Mouse (Mus musculus) kidney, embryonic 14.5 days (tissue): ENCODE results near the gene Mapk1ip1l. TPM values are rescaled to one million over a fixed set of nuclear protein-coding genes. Genes with fewer than 3 reads are reported as not detected.

Experiments used
- ATAC-seq: fragments of 200-750 bp; cut with Nextera tagmentation; 2 replicates; pipeline ENCODE4 v1.8.0; 2017; ENCODE audit warnings: moderate number of reproducible peaks, mild to moderate bottlenecking, moderate TSS enrichment, moderate library complexity; ENCODE audit not compliant: low FRiP score, low TSS enrichment
- H3K27ac ChIP-seq: fragments of 300-500 bp; sonication (generic); 2 replicates; pipeline ENCODE4 v1.5.1; 2014; ENCODE audit warnings: low read depth, mild to moderate bottlenecking, low read length, moderate library complexity, mixed read lengths
- H3K27me3 ChIP-seq: fragments of 300-500 bp; sonication (generic); 2 replicates; pipeline ENCODE4 v1.6.1; 2014; ENCODE audit warnings: mild to moderate bottlenecking, low read length; ENCODE audit not compliant: control insufficient read depth, insufficient read depth
- H3K36me3 ChIP-seq: fragments of 300-500 bp; sonication (generic); 2 replicates; pipeline ENCODE4 v1.6.1; 2014; ENCODE audit warnings: low read length, mixed read lengths; ENCODE audit not compliant: control insufficient read depth, insufficient read depth
- H3K4me1 ChIP-seq: fragments of 300-500 bp; sonication (generic); 2 replicates; pipeline ENCODE4 v1.6.1; 2014; ENCODE audit warnings: low read length, mixed read lengths; ENCODE audit not compliant: control insufficient read depth, insufficient read depth
- H3K4me2 ChIP-seq: fragments of 300-500 bp; sonication (generic); replicated peaks from 2 replicates; pipeline ENCODE4 v1.6.1; 2014; ENCODE audit warnings: low read depth, mild to moderate bottlenecking, low read length
- H3K4me3 ChIP-seq: fragments of 300-500 bp; sonication (generic); 2 replicates; pipeline ENCODE4 v1.5.1; 2014; ENCODE audit warnings: mild to moderate bottlenecking, low read length
- H3K9ac ChIP-seq: fragments of 300-500 bp; sonication (generic); 2 replicates; pipeline ENCODE4 v1.6.1; 2014; ENCODE audit warnings: low read depth, mild to moderate bottlenecking, low read length, moderate library complexity
- H3K9me3 ChIP-seq: fragments of 300-500 bp; sonication (generic); 2 replicates; pipeline ENCODE4 v1.6.1; 2016; ENCODE audit warnings: low read length; ENCODE audit not compliant: control insufficient read depth
- WGBS: fragments of 180-500 bp; shearing (Covaris S2); extraction: QIAGEN DNeasy Blood & Tissue Kit; methylation state at CpG from one replicate; pipeline ENCODE4 v1.1.7; 2014; 5-methylcytosine and 5-hydroxymethylcytosine counted together
- polyA plus RNA-seq: library from polyadenylated mRNA; unstranded; fragments of >200 nt; fragmentation: Nextera tagmentation; extraction: Ambion mirVana; gene quantifications from 2 replicates; pipeline ENCODE4 v1.2.1, GENCODE M21; 2014

The Mapk1ip1l gene
- polyA plus RNA-seq, result 57.5 and 104 TPM in 2 replicates

DNA sequence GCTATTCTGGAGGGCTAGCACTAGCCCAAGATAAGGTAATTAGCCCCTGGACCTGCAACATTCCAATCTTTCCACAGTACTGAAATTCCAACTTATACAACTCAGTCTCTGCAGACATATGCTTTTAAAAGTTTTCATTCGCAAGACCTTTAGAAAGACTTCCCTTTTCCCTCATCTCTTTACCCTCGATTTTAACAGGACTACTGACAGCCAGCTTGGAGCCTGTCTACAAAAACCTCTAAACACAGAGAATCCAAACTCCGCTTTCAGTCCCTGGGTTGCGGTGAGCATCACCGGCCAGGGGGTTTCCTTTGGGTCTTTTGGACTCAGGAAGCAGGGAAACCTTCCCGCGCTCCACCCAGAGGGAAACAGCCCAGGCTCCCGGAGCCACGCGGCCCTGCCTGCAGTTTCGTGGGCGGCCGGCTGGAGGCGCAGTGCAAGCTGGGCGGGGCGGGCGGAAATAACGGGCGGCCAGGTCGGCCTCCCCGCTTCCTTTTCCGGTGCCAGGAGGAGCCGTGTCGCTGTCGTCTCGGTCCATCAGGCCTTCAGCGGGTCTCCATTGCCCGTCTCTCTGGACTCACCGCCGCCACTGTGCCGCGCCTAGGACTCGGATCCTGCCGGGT, at the start of gene Mapk1ip1l:
TSS of gene Mapk1ip1l (plus strand) at position 482 of the 623 bp plus-strand sequence.
- Histone ChIP-seq H3K4me3 (peak within 1 kb of the TSS; percentile 63), H3K4me1 (peaks cover 17% of the 10 kb centered on the region), H3K27ac (peak within 1 kb of the TSS; percentile 93), H3K9me3 (no peaks in the 10 kb centered on the region), H3K36me3 (peaks cover 3% of the 10 kb centered on the region; the same call in 1 of the 2 replicates), H3K4me2 (peak within 1 kb of the TSS; percentile 42), H3K27me3 (no peaks in the 10 kb centered on the region), H3K9ac (peak within 1 kb of the TSS; percentile 90)
- 2% methylated on average over 34 of the region's 34 CpGs for WGBS
- ATAC-seq, result peak; percentile 93

GRCm38 (mm10) chr14:47249839-47250238, 48.2 kb upstream of the Mapk1ip1l start:
- Histone ChIP-seq H3K4me2 (no peak overlapping the region), H3K36me3 (peaks cover 43% of the 10 kb centered on the region), H3K27me3 (no peaks in the 10 kb centered on the region), H3K9ac (no peak overlapping the region), H3K4me1 (no peaks in the 10 kb centered on the region), H3K27ac (no peak overlapping the region), H3K4me3 (no peak overlapping the region), H3K9me3 (no peaks in the 10 kb centered on the region)
- 75% methylated on average over 6 of the region's 6 CpGs for WGBS
- no peak for ATAC-seq

DNA sequence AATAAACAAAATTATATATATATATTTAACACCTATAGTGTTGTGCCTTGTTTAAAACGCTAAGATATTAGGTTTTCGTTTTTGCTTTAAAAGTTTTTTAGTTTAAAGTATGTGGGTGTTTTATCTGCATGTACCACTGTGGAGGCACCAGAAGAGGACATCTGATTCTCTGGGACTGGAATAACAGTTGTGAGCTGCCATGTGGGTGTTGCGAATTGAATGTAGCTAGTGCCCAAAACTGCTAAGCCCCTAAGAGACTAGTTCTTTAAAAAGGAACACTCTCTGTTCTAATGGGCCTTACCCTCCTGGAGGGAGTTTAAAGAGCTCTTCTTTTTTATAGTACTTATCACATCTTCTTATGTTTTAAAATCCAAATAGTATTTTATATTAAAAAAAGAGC, 33.2 kb upstream of the Mapk1ip1l start:
- Histone ChIP-seq H3K4me2 (no peak overlapping the region), H3K27me3 (no peaks in the 10 kb centered on the region), H3K4me3 (no peak overlapping the region), H3K4me1 (no peaks in the 10 kb centered on the region), H3K9ac (no peak overlapping the region), H3K27ac (no peak overlapping the region), H3K36me3 (peaks cover 69% of the 10 kb centered on the region), H3K9me3 (no peaks in the 10 kb centered on the region)
- 93% methylated on average over 3 of the region's 3 CpGs for WGBS
- ATAC-seq, result no peak

DNA sequence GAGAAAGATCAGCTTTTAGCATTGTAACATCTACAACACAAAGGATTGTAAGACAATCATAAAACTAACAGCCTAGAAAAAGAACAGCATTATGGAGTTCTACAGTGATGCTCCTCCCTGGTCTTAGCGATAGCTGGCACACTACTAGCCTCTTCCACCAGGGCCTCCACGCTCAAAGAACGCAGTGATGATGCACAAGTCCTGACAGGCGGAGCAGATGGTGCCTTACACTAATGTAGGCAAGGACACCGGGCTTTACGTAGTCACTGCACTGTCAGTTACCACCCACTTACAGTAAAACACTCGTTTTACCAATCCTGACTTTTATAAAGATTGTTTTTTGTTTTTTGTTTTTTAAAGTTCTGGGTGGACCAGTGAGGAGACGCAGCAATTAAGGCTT, 32.2 kb upstream of the Mapk1ip1l start:
- H3K4me2 ChIP-seq, result no peak overlapping the region
- no peak overlapping the region for H3K4me3 ChIP-seq
- H3K36me3 ChIP-seq, result peaks cover 66% of the 10 kb centered on the region

DNA sequence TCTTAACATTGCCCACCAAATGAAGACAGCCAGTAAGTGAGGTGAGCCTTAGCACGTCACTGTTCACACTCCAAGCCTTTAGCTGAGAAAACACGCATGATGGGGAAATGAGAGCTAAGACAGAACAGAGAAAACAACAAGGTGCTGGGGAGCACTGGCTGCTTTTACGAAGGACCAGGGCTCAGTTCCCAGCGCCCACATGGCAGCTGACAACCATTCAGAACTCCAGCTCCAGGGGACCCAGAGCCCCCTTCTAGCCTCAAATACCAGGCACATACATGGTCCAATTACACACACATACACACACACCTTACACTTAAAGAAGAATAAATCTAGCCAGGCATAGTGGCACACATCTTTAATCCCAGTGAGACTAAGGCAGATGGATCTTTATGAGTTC, 29.0 kb upstream of the Mapk1ip1l start:
- H3K27ac ChIP-seq, result no peak overlapping the region
- WGBS, result 98% methylated on average over 4 of the region's 4 CpGs
- peaks cover 74% of the 10 kb centered on the region for H3K36me3 ChIP-seq
- no peaks in the 10 kb centered on the region for H3K9me3 ChIP-seq
- H3K27me3 ChIP-seq, result no peaks in the 10 kb centered on the region
- no peaks in the 10 kb centered on the region for H3K4me1 ChIP-seq
- H3K4me3 ChIP-seq, result no peak overlapping the region
- H3K4me2 ChIP-seq, result no peak overlapping the region
- H3K9ac ChIP-seq, result no peak overlapping the region
- no peak for ATAC-seq

More for the DNA sequence above, 32.2 kb upstream of the Mapk1ip1l start:
- 91% methylated on average over 8 of the region's 8 CpGs for WGBS
- no peak overlapping the region for H3K9ac ChIP-seq
- no peaks in the 10 kb centered on the region for H3K9me3 ChIP-seq
- H3K27ac ChIP-seq, result no peak overlapping the region
- no peaks in the 10 kb centered on the region for H3K4me1 ChIP-seq
- ATAC-seq, result no peak
- no peaks in the 10 kb centered on the region for H3K27me3 ChIP-seq

GRCm38 (mm10) chr14:47269706-47270105, 28.4 kb upstream of the Mapk1ip1l start:
- no peak overlapping the region for H3K4me2 ChIP-seq
- no peak overlapping the region for H3K4me3 ChIP-seq
- H3K27me3 ChIP-seq, result no peaks in the 10 kb centered on the region
- no peaks in the 10 kb centered on the region for H3K9me3 ChIP-seq
- no peak overlapping the region for H3K9ac ChIP-seq
- no peak for ATAC-seq
- peaks cover 2% of the 10 kb centered on the region for H3K4me1 ChIP-seq
- no peak overlapping the region for H3K27ac ChIP-seq
- peaks cover 74% of the 10 kb centered on the region for H3K36me3 ChIP-seq
- WGBS, result 98% methylated on average over 2 of the region's 2 CpGs

DNA sequence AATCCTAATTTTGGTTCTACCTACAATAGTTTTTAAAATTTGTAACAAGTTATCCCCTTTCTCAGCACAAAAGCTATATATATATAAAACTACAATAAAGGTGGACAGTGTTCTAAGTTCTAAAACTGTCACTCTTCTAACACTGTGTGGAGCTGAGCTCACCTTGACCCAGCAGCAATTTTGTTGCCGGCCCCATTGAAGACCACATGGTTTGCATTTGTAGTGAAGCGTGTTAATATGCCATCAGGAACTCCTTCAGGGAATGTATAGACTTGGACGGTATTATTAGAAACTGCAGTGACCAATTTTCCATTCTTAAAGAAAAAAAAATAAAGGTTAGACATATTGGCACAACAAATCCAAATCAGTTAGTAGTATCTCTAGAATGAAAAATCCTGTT, 24.3 kb upstream of the Mapk1ip1l start:
- no peak for ATAC-seq
- no peak overlapping the region for H3K27ac ChIP-seq
- no peak overlapping the region for H3K4me3 ChIP-seq
- 86% methylated on average over 3 of the region's 3 CpGs for WGBS
- H3K9me3 ChIP-seq, result no peaks in the 10 kb centered on the region
- H3K4me2 ChIP-seq, result no peak overlapping the region
- H3K9ac ChIP-seq, result no peak overlapping the region
- peaks cover 13% of the 10 kb centered on the region for H3K4me1 ChIP-seq
- no peaks in the 10 kb centered on the region for H3K27me3 ChIP-seq
- peaks cover 42% of the 10 kb centered on the region for H3K36me3 ChIP-seq

- Histone ChIP-seq H3K9ac (peak overlapping the region; percentile 37; the same call in 1 of the 2 replicates), H3K4me2 (peak overlapping the region; percentile 69), H3K4me1 (peaks cover 13% of the 10 kb centered on the region), H3K36me3 (peaks cover 27% of the 10 kb centered on the region), H3K9me3 (no peaks in the 10 kb centered on the region), H3K27me3 (no peaks in the 10 kb centered on the region), H3K4me3 (peak overlapping the region; percentile 81), H3K27ac (no peak overlapping the region)
- ATAC-seq, result no peak
- WGBS, result 21% methylated on average over 3 of the region's 3 CpGs
Measured at GRCm38 (mm10) chr14:47275417-47275816, 22.6 kb upstream of the Mapk1ip1l start.

DNA sequence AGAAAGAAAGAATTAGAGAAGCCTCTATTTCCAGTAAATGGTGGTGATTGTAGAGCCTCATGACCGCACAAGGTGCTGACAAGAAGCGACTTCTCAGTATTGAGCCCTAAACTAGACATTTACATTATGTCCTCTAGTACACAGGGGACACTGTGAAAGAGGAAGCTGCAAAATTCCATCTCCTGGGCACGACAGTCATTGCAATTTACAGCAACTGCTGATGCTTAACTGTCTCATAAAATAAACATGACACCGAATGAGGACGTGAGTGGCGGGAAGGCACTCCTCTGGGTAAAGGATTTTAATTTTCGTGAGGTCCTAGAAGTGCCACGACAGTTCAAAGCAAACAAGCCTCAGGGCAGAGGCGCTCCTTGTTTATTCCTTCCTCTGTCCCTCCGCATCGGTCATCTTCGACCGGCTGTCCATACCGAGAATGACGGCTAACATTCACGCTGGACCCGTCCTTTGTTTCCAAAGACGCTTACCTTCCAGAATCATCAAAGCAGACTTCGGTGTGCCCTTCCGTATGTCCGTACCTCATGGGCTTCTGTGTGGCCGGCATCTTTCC, 21.9 kb upstream of the Mapk1ip1l start:
- Histone ChIP-seq H3K27me3 (no peaks in the 10 kb centered on the region), H3K9me3 (no peaks in the 10 kb centered on the region), H3K4me2 (peak overlapping the region; percentile 69), H3K27ac (peak overlapping the region; percentile 97), H3K36me3 (peaks cover 22% of the 10 kb centered on the region), H3K9ac (peak overlapping the region; percentile 91), H3K4me1 (peaks cover 13% of the 10 kb centered on the region), H3K4me3 (peak overlapping the region; percentile 81)
- no peak; the same call in 1 of the 2 replicates for ATAC-seq
- 1% methylated on average over 22 of the region's 22 CpGs for WGBS
